Mouse (Mus musculus) cortical plate, adult 2 months (tissue): Measurements from ENCODE around the gene Ube2b.

Experiments
- CTCF ChIP-seq: fragments of 200-500 bp; IDR thresholded peaks from 2 replicates; pipeline ENCODE4 v1.5.1; 2011; ENCODE audit warnings: mild to moderate bottlenecking, control low read depth, low read length; ENCODE audit not compliant: insufficient read depth; ENCODE audit errors: extremely low read depth
- POLR2A ChIP-seq: fragments of 200-500 bp; IDR thresholded peaks from 2 replicates; pipeline ENCODE4 v1.6.1; 2011; ENCODE audit warnings: mild to moderate bottlenecking, low read length, control low read depth; ENCODE audit not compliant: insufficient read depth; ENCODE audit errors: extremely low read depth

DNA sequence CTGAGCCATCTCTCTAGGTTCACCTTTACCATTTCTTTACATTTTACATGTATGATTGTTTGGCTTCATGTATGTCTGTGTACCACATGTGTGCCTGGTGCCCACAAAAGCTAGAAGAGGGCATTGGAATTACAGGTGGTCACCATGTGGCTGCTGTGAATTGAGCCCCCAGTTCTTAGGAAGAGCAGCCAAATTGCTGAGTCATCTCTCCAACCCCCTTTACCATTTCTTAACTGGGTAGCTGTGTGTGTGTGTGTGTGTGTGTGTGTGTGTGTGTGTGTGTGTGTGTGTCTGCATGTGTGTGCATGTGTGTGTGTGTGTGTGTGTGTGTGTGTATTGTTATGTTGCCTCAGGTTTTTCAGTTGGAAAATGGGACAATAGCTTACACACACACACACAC, 43.6 kb upstream of the Ube2b start:
- no peak for TF ChIP-seq CTCF
- no peak for TF ChIP-seq POLR2A
